Comparison of ENCODE assay signal across 8 mouse cellular contexts in genomic region chrX:73715476-73716108, GRCm38 (mm10). TPM values are rescaled to one million over a fixed set of nuclear protein-coding genes. Genes with fewer than 3 reads are reported as not detected.
DNase-seq lines count a peak whose midpoint lies in the region; ATAC-seq and TF ChIP-seq lines count a peak whose summit lies in the region.

No protein-coding gene starts in this region.

- peak overlapping the region; percentile 51 for H3K9ac ChIP-seq in intestine, postnatal 0 days (ENCODE audit: low read depth, low read length)
- peak overlapping the region; percentile 71 for H3K9ac ChIP-seq in neural tube, embryonic 13.5 days

- H3K4me1 ChIP-seq in intestine, postnatal 0 days (replicated peaks; ENCODE audit: control insufficient read depth, insufficient read depth, low read length): peaks cover 5% of the 10 kb centered on the region; the same call in 1 of the 2 replicates
- peaks cover 35% of the 10 kb centered on the region for H3K4me1 ChIP-seq in neural tube, embryonic 13.5 days (replicated peaks)

- H3K27ac ChIP-seq in intestine, postnatal 0 days (ENCODE audit: low read depth, low read length): peak overlapping the region; percentile 73
- H3K27ac ChIP-seq in neural tube, embryonic 13.5 days (replicated peaks): peak overlapping the region; percentile 23

- TF ChIP-seq CTCF in intestine, postnatal 0 days (IDR thresholded peaks at IDR 0.05; ENCODE audit: low read depth): peak; percentile 62

- 17% methylated on average over 21 of the region's 21 CpGs for WGBS in intestine, postnatal 0 days
- WGBS in neural tube, embryonic 13.5 days: 26% methylated on average over 21 of the region's 21 CpGs

- peak; percentile 5; the same call in 1 of the 2 replicates for ATAC-seq in intestine, postnatal 0 days
- ATAC-seq in neural tube, embryonic 13.5 days (ENCODE audit: low read depth): peak; percentile 3; the same call in 1 of the 2 replicates

- H3K4me3 ChIP-seq in intestine, postnatal 0 days (ENCODE audit: low read depth, low read length): peak overlapping the region; percentile 52
- peak overlapping the region; percentile 49 for H3K4me3 ChIP-seq in neural tube, embryonic 13.5 days

- no peaks in the 10 kb centered on the region for H3K9me3 ChIP-seq in intestine, postnatal 0 days (ENCODE audit: control insufficient read depth)
- H3K9me3 ChIP-seq in neural tube, embryonic 13.5 days: no peaks in the 10 kb centered on the region

- H3K27me3 ChIP-seq in intestine, postnatal 0 days (replicated peaks; ENCODE audit: control insufficient read depth, insufficient read depth, low read length): no peaks in the 10 kb centered on the region
- no peaks in the 10 kb centered on the region for H3K27me3 ChIP-seq in neural tube, embryonic 13.5 days

- peak overlapping the region; percentile 67 for H3K4me2 ChIP-seq in intestine, postnatal 0 days (replicated peaks; ENCODE audit: low read depth)
- H3K4me2 ChIP-seq in neural tube, embryonic 13.5 days: peak overlapping the region; percentile 68

- peaks cover 9% of the 10 kb centered on the region; the same call in 1 of the 2 replicates for H3K36me3 ChIP-seq in intestine, postnatal 0 days (ENCODE audit: control insufficient read depth, insufficient read depth)
- H3K36me3 ChIP-seq in neural tube, embryonic 13.5 days: peaks cover 17% of the 10 kb centered on the region

- intact Hi-C loops in gastrocnemius, postnatal 14 days (cut with DNase I; ENCODE audit: low total_unique reads): no loop called here

- DNase-seq in A20 (ENCODE audit: low read depth, low spot score) (peak; percentile 72), MEL-GATA-1-ER (ENCODE audit: extremely low read depth, low read depth) (peak; percentile 65)
- peak; percentile 43 to 65 for DNase-seq in cerebellum, postnatal 14 days
- peak; percentile 34 for DNase-seq in gastrocnemius, postnatal 14 days
- DNase-seq in lung, adult 18-20 months: peak; percentile 32 to 60
- DNase-seq in urinary bladder, postnatal 36 days (ENCODE audit: low spot score in 2 of 2): peak; percentile 37 to 49

RNA-seq across cellular contexts. Expression of gene Bcap31, which starts 0.4 kb away (rescaled TPM):
- total RNA-seq in gastrocnemius, postnatal 14 days (2021): 10 to 100 TPM; 60.5 to 68.8 TPM
- 380 and 382 TPM in 2 replicates for polyA plus RNA-seq in intestine, postnatal 0 days (2015; fragmentation: Nextera tagmentation; extraction: Ambion mirVana)
- 147 and 150 TPM in 2 replicates for polyA plus RNA-seq in neural tube, embryonic 13.5 days (2015; fragmentation: Nextera tagmentation; extraction: Ambion mirVana)

RNA-seq across cellular contexts. Expression of gene Abcd1, which starts 0.8 kb away (rescaled TPM):
- 10 to 100 TPM; 22.2 to 22.9 TPM for total RNA-seq in gastrocnemius, postnatal 14 days (2021)
- 46.5 and 51.3 TPM in 2 replicates for polyA plus RNA-seq in intestine, postnatal 0 days (2015; fragmentation: Nextera tagmentation; extraction: Ambion mirVana)
- 10.3 and 11.1 TPM in 2 replicates for polyA plus RNA-seq in neural tube, embryonic 13.5 days (2015; fragmentation: Nextera tagmentation; extraction: Ambion mirVana)

RNA-seq across cellular contexts. Expression of gene Plxnb3, which starts 41.3 kb away (rescaled TPM):
- total RNA-seq in gastrocnemius, postnatal 14 days (2021): 1 to 10 TPM; 1.2 to 1.8 TPM
- 0.22 and 0.27 TPM in 2 replicates for polyA plus RNA-seq in intestine, postnatal 0 days (2015; fragmentation: Nextera tagmentation; extraction: Ambion mirVana)
- polyA plus RNA-seq in neural tube, embryonic 13.5 days (2015; fragmentation: Nextera tagmentation; extraction: Ambion mirVana): 0.50 and 0.73 TPM in 2 replicates

RNA-seq across cellular contexts. Expression of gene Slc6a8, which starts 42.6 kb away (rescaled TPM):
- total RNA-seq in gastrocnemius, postnatal 14 days (2021): 10 to 100 TPM; 55.5 to 58.5 TPM
- polyA plus RNA-seq in intestine, postnatal 0 days (2015; fragmentation: Nextera tagmentation; extraction: Ambion mirVana): 46.8 and 50.9 TPM in 2 replicates
- polyA plus RNA-seq in neural tube, embryonic 13.5 days (2015; fragmentation: Nextera tagmentation; extraction: Ambion mirVana): 7.7 and 7.8 TPM in 2 replicates

RNA-seq across cellular contexts. Expression of gene Pnck, which starts 55.7 kb away (rescaled TPM):
- total RNA-seq in gastrocnemius, postnatal 14 days (2021): 10 to 100 TPM; 15.4 to 16.3 TPM
- polyA plus RNA-seq in intestine, postnatal 0 days (2015; fragmentation: Nextera tagmentation; extraction: Ambion mirVana): 8.5 and 9.4 TPM in 2 replicates
- 86.2 and 94.4 TPM in 2 replicates for polyA plus RNA-seq in neural tube, embryonic 13.5 days (2015; fragmentation: Nextera tagmentation; extraction: Ambion mirVana)

Comparison
In these comparisons a context has a peak if more than half of its experiments do, and no peak if none do; other contexts are left out.
1. Peak in every context shown above with its lines: DNase-seq, ATAC-seq, H3K4me3 ChIP-seq and H3K27ac ChIP-seq.